Mouse (Mus musculus): Measurements from ENCODE around the gene Usp11. TPM values are rescaled to one million over a fixed set of nuclear protein-coding genes. Genes with fewer than 3 reads are reported as not detected.

Gene Usp11
- total RNA-seq (2023; ENCODE audit: inconsistent age) = 33.2 to 36.7 TPM (median 35.1 TPM) in 4 replicates

DNA sequence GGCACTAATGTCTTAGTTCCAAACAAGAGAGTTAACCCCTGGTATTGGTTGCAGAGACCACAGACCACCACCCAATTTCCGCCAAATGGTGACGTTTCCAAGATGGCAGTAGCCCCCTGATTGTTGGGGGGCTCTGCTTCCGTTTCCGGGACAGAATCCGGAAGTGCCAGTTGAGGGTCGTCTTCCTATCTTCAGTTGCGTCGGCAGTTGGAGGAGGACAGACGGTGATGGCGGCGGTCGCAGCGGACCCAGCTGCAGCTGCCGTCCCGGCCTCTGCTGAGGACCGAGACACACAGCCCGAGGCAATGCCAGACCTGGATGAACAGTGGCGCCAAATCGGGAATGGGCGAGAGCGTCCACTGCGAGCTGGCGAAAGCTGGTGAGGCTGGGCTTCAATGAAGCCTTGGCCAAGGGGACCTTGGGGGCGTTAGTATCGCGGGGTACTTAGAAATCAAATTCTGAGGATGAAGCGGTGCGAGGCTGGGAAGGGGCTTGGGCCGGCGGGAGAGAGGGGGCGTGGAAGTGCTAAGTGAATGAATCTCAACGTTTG lies at the start of gene Usp11:
TSS of gene Usp11 (plus strand) at position 166 of the 550 bp plus-strand sequence.

DNA sequence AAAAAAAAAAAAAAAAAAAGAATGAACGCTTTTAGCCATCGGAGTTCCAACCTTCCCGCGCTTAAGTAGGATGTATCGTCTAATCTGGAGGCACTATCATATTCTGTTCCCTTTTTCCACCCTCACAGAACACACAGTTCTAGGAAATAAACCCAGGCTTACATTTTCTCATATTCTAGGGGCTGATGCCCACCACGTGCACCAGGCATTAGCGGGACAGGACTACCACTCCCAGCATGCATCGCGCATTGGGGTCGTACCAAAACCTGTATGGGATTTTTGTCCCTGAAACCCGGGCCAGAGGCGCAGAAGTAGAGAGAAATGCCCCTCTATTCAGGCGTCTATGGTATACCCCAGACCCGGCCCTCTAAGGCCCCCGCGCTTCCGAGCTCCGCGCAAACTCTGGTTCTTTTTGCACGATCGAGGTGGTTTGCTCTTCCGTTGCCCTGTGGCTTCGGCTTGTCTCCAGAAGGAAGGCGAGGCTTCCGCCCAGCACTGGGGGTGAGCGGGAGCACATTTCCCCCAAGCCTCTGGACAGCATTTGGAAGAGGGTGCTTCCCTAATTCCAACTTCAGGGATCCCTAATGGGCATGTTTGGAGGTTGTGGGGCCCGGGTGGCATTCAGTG lies 45.6 kb upstream of the Usp11 start, which contains the start of gene Uba1:
TSS of gene Uba1 (plus strand) at position 301 of the 627 bp plus-strand sequence.

DNA sequence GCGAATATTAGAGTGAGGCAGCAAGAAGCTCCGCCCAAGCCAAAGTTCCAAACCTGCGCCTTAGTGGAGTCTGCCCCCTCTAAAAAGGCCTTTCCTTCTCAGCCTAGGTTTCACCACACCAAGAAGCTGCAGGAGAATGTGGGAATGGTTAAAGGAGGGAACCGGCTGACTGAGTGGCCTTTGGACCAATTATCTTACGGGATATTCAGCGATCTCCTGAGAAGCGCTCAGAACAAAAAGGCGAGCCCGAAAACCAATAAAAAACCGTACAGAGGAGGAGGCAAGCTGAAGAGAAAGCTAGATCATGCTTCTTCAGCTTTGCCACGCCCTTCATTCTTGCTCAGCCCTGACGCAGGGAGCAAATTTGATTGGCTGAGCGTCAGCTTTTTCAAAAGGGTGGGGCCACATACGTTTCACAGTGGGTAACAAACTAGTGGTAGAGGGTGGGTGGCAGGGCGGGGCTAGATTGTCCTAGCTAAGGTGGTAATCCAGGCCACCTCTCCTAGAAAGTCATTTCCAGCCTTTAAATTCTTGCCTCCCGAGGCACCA lies 16.1 kb upstream of the Usp11 start, which contains the start of gene Cdk16:
TSS of gene Cdk16 (plus strand) at position 436 of the 549 bp plus-strand sequence.

Other genes starting within 250 kb of the Usp11 start
- not detected in 4 replicates for gene Rgn, start 154.1 kb upstream of the Usp11 start, total RNA-seq (2023; ENCODE audit: inconsistent age)
- 48.1 to 59.9 TPM (median 52.3 TPM) in 4 replicates for gene Rbm10, start 86.4 kb upstream of the Usp11 start, total RNA-seq (2023; ENCODE audit: inconsistent age)
- 119 to 130 TPM (median 127 TPM) in 4 replicates for gene Ndufb11, start 86.3 kb upstream of the Usp11 start, total RNA-seq (2023; ENCODE audit: inconsistent age)
- 216 to 250 TPM (median 248 TPM) in 4 replicates for gene Uba1, start 45.6 kb upstream of the Usp11 start, total RNA-seq (2023; ENCODE audit: inconsistent age)
- 67.0 to 86.8 TPM (median 76.3 TPM) in 4 replicates for gene Cdk16, start 16.0 kb upstream of the Usp11 start, total RNA-seq (2023; ENCODE audit: inconsistent age)
- 148 to 185 TPM (median 168 TPM) in 4 replicates for gene Araf, start 93.9 kb downstream of the Usp11 start, total RNA-seq (2023; ENCODE audit: inconsistent age)
- gene Timp1, start 166.3 kb downstream of the Usp11 start, total RNA-seq (2023; ENCODE audit: inconsistent age) = not detected in 4 replicates
- gene Syn1, start 217.1 kb downstream of the Usp11 start, total RNA-seq (2023; ENCODE audit: inconsistent age) = 0.15 to 0.26 TPM (median 0.21 TPM) in 3 of 4 replicates, not detected in the other
- 31.5 to 47.2 TPM (median 36.0 TPM) in 4 replicates for gene Cfp, start 227.6 kb downstream of the Usp11 start, total RNA-seq (2023; ENCODE audit: inconsistent age)
- gene Elk1, start 246.7 kb downstream of the Usp11 start, total RNA-seq (2023; ENCODE audit: inconsistent age) = 20.3 to 21.2 TPM (median 21.1 TPM) in 4 replicates